Mouse (Mus musculus) ovary, postnatal 14 days (tissue): ENCODE results near the gene Rnf26.

Experiments used
- DNase-seq: peaks from one replicate; pipeline ENCODE4 v3.0.0; 2022; ENCODE audit warnings: low spot score

The Rnf26 gene

DNA sequence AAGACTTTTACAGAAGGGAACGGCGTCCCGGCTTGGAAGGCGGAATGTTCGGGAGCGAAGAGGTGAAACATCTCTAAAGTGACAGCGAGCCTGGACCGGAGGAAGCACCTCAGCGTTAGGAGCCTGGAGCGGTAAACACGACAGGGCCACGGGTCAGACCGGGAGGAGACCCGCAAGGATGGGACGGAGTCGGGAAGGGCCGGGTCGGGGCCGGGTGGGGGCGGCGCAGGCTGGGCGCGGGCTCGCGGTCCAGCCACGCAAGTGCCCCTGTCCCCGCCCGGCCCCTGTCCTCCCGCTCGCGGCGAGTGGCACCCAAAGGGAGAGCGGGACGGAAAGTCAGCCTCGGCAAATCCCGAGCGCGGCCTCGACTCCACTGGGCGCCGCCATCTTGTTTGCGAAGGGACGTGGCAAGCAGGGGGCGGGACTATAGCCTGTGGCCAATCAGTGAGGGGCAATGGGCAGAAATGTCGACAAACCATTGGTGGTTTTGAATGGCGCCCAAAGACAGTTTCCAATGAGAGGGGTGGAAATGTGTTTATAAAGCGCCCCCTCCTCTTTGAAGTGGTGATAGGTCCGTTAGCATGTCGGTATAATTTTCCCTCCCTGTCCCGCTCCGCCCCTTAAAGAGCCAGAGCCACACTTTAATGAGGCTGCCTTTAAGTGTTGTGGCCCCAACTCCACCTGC lies at the start of gene Rnf26, which contains the start of gene Gm49380:
TSS of gene Rnf26 (minus strand) at position 413 of the 685 bp plus-strand sequence.
TSS of gene Gm49380 (minus strand) at position 396 of the 685 bp plus-strand sequence.
- DNase-seq = peak; percentile 88

DNA sequence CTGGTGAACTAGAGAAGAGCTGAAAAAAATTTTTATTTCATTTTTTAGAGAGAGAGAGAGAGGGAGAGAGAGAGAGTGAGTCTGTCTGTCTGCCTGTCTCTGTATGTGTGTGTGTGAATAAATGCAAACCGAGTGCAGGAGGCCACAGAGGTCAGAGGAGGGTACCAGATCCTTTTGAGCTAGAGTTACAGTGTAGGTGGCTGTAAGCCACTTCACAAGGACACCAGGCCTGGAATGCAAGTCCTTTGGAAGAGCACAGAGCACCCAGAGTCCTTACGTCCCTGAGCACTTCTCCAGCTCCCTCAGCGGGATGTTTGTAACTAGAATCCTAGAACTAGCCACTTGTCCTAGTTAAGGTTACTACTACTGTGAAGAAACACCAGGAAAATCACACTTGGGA lies 46.6 kb upstream of the Rnf26 start:
- DNase-seq = no peak

DNA sequence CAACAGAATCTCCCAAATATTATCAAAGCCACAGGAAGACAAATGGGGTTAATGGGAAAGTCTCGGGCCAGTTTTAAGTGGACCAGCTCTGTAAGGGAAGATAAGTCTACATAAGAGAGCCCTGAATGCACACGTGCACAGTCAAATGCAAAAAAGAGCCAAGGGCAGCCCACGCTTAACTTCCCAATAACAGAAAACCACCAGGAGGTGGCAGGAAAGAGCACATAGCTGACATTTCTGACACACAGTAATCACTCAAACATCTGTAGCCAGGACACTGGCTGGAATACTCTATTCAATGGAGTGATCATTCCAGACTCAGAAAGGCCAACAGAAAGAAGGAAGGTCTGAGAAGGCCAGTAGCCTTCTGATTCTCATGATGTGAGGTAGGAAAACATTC lies 34.0 kb upstream of the Rnf26 start:
- DNase-seq = no peak

DNA sequence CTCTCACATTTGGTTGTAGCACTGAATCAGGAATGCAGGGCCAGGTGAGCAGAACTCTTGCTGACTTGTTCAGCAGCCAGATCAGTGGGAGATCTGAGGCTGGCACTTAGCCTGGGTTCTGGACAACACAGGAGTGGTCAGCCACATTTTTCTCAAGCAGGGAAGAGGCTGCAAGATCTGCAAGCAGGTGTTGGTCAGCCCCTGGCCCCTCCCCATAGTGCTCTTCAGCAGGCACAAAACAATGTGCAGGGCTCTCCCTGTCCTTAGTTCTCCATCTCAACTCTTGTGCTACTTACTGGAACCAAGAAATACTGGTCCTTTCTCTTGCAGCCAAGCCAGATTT lies 31.4 kb upstream of the Rnf26 start:
- DNase-seq = no peak

DNA sequence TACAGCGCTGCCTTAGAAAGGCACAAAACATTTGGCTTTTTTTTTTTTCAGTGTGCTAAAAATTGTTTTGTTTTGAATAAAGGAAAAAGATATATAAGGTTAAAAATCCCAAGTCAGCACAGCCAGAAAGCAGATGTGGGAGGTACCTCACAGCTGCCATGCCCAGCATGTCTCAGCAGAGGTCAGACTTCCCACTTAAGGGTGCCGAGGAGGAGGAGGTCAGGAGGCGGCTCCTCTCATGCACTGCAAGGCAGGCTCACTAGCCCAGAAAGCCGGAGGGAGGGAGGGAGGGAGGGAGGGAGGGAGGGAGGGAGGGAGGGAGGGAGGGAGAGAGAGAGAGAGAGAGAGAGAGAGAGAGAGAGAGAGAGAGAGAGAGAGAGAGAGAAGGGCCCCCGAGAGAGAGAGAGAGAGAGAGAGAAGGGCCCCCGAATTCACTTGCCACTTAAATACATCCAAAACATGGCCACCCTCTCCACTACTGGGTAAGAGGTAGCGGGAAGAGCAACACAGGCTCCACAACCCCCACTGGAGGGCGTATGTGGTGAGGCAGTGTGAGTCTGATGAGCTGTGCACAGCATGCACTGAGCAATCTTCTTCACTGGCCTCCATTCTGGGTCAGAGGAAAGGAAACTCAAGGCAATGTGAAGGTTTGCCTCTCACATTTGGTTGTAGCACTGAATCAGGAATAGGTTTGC lies 30.9 kb upstream of the Rnf26 start:
- DNase-seq = no peak

DNA sequence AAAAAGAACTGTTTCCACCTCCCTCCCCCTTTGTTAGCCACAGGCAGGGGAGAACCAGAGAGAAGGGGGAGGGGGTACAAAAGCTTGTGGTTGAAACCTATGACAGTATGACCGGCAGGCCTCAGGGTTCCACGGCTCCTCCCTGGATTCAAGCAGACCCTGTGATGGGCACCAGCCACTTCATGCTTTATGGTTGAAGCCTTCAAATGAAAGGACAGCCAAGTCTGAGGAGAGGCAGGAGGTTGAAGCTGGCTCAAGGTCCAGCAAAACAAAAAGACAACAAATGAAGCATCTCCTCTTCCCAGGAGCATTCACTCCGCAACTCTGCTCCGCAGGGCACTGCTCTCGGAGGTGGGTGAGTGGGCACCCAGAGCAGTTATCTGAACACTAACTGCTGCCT lies 30.1 kb upstream of the Rnf26 start:
- no peak for DNase-seq

DNA sequence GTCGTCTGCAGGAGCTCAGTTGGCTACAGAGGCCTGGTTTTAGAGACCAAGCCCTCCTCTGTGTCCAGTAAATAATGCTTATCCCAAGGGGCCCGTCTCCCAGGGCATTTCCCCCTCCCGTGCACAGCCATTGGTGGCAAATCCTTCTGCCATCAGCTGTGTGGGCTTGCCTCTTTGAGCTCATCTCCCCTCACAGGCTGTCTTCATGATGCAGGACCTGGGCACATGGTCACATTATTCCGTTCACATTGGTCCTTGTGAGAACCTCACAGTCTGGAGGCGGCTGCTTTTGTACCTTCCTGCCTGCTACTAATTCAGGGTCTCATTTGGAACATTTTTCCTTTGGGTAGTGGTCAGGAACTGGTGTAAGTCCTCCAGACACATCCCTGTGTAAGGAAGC lies 28.6 kb upstream of the Rnf26 start:
- no peak for DNase-seq

DNA sequence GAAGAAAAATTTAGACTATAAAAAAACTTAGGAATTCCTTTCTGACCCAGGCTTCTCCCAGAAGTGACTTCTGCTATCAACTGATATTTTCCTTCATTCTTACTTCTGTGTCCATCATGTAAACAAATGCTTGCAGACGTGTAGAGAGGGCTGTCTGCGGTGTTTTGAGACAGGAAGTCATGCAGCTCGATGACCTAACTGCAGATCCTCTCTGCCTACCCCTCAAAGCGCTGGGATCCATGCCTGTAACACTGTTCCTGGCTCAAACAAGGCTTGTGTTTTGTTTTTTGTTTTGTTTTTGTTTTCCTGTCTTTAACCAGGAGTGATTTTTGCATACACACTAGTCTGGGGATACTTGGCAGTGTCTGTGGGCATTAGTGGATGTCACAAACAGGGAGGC lies 24.5 kb upstream of the Rnf26 start:
- no peak for DNase-seq

DNA sequence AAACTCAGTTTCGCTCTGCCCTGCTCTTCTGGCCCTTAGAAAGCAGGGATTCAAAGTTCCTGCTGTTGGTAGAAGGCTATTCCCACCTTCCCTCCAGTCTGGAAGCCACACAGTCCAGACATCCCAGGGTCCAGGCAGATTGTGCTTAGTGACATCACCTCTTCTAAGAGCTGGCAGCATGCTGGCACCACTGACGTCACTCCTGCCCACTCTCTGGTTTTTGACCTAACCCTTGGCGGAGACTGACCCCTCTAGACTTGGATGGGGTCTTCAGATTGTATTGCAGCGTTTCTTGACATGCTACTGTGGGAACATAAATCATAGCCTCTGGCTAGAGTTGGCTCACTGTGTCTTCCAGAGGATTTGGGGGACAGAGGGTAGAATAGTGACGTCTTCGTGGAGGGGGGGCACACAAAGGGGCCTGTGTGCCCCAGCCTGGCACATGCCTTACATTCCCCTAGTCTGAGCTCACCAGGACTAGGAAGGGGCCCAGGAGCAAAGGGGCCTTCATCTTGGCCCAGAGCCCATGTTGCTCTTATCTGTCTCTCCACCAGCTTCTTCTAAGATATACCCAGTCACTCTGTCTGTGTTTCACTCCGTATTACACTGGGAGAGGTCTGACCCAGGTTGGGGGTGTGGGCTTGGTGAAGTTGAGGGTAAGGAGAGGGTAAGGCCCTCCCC lies 22.6 kb upstream of the Rnf26 start:
- DNase-seq = no peak

DNA sequence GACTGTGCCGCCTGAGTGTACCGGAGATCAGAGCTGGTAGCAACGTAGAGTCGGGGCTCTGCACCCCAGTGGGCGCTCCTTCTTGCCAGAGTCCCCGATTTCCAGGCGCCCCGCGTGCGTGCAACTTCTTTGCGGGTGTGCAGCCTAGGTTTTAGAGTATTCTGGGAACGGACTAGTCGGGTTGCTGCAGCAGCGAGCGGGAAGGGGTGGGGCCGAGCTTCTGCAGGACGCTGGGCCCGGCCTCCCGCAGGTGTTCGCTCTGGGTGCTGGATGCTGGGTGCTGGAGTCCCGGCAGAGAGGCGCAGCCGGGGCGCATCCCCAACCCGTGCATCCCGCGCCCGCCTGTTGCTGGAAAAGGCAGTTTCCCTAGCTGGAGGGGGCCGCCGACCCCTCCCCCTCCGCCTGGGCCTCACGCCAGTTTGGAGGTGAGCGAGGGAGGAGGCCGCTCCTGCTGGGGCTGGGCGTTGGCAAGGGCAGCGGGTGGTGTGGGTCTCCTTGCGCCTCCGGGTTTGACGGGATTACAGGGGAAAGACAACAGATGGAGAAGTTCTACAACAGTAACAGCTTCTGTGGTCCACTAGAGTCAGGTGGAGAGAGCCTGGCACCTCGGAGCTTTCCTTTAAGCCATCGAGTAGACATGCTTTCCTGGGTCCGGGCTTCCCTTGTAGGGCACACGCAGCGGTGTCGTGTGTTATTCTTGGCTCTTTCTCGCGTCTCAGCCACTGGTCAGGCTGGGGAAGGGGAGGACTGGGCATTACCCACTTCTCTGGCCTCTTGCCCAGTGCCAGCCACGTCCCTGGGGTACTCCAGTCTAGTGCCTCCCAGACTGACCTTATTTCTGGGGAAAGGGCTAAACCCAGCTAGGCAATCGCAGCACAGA lies 21.8 kb upstream of the Rnf26 start:
- no peak for DNase-seq

DNA sequence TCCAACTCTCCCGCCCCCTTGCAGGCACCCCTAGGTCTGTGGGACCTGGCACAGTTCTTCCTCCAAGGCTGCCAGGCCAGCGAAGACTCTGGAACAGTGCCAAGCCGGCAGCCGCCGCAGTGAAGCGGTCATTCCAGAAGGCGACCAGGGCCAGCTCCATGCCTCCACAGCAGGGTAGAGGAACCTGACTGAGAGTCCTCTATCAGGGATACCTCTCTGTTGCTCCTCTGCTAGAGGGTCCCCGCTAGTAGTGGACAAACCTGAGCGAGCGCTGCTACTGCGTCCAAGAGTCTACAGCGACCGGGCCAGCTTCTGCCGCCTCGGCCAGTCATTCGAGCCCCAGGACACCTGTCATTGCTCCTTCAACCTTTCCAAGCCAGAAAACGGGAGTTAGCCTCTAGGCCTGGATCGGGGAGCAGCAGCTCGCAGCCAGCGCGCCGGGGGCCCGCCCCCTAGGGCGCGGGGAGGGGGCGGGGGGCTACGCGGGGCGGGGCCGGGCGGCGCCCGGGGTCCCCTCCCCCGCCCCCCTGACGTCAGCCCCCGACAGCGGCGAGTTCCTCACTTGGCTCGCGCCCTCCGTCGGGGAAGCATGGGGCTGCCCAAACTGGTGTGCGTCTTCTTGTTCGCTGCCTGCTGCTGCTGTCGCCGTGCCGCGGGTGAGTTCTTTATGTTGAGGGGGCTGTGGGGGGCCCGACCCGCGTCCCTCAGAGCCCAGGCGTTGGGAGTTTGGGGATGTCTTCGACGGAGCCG lies 21.0 kb upstream of the Rnf26 start, which contains the start of gene Mcam:
TSS of gene Mcam (plus strand) at position 369 of the 750 bp plus-strand sequence.
- peak; percentile 71 for DNase-seq

DNA sequence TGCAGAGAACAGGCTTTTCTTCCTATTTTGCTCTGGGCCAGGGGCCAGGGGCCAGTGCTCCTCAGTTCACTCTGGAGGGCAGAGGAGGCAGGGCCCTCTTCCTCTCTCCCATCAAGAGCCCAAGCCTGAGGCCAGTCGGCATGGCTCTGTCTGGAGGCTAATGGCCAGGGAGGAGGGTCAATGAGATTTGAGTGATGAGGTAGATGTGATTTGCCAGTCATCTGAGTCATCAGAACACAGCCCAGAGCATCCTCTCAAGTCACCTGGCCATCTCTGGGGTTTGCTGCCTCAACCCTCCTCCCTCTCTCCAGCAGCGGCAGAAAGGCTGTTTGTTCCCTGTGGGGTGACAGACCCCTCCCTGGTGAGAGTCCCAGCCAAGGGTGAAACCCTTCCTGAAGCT lies 20.0 kb upstream of the Rnf26 start:
- no peak for DNase-seq

DNA sequence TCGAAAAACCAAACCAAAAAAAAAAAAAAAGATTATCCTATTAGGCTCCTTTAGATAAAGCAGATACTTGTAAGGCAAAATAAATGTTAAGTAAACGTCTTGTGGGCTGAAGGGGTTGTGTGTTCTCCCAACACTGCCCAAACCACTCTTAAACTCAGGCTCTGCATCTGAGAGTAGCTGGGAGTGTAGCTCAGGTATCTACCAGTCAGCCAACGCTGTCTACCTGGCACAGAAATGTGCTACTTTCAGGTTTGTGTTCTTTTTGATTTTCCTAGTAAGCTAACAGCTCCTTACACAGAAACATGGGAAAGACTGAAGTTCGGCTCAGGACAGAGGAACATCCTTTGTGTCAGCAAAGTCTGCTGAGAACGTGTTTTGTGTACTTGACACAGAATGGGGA lies 18.9 kb upstream of the Rnf26 start:
- DNase-seq = no peak

DNA sequence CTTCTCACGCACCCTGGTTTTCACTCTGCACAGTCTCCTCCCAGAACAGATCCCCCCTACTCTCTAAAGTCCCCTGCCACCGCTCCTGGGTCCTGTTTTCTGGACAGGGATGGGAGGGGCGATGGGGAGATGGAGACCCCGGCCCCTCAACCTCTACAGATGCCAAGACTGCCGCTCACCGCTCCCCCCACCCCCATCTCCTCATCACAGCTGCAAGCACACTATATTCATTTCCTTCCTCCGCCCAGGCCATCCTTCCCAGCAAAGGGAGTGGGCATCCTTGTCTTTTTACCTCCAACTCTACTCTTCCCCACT lies 17.9 kb upstream of the Rnf26 start:
- no peak for DNase-seq

DNA sequence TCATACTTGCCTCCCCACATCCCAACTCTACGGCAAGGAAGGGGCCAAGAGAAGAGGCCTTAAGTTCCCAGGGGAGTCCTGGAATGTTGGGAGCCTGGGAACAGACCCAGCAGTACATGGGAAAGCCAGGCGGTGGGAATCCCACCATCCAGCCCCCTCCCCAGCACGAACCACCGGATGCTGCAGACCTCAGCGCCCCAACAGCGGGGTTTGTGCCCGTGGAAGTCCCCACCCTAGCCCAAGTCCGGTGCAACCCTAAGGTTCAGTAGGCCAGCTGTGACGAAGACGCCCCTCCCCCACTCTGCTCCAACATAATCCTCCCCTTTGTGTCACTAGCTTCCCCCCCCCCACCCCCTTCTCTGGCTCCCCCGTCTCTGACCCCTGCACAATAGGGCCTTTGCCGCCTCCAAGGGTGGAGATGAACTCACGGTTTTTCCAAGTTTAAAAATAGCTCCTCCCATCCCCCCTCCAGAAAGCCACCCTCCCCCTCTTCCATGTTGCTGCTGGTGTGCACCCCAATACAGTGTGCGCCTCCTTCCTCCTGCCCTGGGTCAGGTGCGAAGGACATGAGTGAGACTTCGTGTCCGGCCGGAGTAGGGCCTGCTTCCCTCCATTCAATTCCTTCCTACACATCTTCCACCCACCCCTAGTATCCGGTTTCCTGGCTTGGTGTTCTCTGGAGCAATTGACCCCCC lies 17.4 kb upstream of the Rnf26 start:
- DNase-seq = no peak

DNA sequence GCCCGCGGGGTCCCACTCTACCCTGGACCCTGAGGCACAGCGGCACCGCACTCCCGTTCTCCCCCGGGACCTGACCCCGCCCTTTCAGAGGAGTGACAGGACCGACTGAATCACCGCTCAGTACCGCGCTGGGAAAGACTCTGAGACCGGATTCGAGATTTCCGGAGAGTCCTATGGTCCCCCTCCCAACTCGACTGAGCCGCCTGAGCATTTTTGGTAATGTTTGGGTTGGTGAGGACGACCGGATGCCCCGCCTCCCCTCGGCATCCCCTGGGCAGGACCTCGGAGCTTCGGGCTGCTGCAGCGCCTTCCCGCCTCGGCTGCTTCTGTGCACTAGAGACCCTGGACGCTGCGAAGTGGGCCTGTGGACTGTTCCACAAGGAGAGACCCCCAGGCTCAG lies 16.7 kb upstream of the Rnf26 start:
- peak; percentile 30 for DNase-seq

DNA sequence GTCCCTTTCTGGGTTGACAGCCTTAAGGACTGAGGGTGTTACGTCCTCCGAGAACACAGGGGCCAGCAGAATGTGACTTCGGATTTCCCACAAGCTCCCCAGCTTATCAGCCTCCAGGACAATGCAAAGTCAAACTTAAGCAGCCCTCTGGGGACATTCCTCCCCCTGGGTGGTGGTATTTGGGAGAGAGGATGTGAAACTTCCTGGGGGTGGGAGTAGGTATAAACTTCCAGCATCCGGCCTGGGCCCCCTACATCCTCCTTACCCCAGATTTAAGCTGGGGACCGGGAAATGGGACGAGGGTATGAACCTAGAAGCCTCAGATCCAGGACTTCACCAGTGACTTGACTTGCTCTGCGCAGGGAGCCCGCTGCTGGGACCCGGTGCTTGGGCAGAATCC lies 16.3 kb upstream of the Rnf26 start:
- no peak for DNase-seq

DNA sequence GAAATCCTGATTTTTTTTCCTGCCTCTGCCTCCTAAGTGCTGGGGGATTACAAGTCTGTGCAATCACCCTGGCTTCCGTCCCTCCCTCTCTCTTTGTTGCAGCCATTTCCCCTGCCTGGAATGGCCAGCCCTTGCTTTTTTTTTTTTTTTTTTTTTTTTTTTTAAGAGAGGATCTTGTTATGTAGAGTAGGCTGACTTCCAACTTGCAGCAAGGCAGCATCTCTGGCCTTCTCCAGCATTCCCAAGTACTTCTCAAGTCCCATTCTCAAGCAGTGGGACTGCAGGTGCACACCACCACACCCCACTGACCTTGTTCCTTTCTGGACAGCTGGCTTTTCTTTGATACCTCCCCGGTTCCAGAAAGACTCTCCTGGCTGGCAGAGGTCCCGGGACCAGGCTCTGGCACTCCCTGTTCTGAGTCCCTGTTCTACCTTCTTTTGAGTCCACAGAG lies 14.1 kb upstream of the Rnf26 start:
- DNase-seq = no peak

DNA sequence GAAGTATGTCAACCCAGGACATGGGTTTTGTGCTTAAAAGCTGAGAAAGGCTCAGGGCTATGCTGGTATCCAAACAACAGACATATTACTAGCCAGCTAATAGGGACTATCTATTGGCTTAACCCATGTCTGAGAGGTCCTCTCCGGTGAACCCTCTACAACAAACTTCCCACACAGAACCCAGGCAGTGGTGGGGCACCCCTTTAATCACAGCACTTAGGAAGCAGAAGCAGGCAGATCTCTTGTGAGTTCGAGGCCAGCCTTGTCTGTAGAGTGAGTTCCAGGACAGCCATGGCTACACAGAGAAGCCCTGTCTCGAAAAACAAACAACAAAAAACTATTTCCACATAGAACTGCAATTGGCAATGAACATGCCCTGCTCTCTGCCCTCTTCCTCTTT lies 13.4 kb upstream of the Rnf26 start:
- no peak for DNase-seq

DNA sequence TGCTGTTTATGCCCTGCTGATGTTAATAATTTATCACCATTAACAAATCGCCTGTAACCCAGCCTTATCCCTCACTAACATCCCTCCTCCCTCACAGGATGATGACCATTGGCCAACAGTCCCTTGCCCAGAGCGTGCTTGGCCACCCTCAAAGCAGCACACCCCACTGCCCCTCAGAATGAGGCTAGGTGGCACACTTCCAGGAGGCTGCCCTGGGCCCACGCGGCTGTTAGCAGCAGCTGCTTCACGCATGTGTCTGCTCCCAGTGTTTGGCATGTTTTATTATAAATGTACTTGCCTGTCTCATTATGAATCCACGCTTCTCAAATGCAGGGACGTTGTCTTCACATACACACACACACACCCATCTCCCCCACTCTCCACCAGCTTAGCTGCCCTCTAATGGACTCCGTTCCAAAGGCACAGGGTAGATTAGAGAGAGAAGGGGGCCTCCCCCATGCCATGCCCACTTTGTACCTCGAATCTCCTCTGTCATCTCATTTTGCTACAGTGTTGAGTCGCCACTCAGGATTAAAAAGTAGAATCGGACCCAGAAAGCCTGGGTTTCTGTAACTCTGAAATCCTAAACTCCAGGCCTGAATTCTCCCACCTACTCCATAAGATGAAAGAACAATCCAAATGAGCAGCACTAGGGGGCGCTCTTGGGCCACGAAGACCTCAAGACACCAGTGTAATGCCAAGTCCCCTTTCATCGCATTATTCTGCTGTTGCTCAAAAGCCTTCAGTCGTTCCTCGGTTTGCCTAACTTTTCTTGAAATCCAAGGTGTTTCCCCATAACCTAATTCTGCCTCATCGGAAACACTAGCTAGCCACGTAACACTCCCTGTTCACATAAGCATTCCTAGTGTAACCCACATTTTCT lies 12.5 kb upstream of the Rnf26 start:
- DNase-seq = peak; percentile 83
